Mouse (Mus musculus): ENCODE measurements at regions not wholly inside any gene's neighbourhood (a gene's known extent, or its start where the extent isn't known, plus 50 kb on each side); places are given as distances from the start of the nearest gene placed in this dataset.
A peak's percentile ranks its signal among the peaks of the same experiment; 100 is the strongest.

DNA sequence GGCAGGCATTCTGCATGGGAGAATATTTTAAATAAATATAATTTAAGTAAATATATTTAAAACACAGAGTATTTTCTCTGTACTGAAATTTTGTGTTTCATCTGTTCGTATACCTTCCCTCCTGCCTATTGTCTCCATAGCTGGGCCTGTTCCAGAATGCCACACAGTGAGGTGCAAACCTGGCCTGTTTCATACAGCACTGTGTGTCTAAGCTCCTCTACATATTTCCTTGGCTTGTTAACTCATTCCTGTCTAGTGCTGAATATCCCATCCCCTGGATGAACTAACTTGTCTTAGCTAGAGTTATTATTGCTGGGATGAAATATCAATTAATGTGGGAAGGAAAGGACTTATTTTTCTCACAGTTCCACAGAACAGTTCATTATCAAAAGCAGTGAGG lies 277.0 kb upstream of the Pfn2 start:
- no peak for ATAC-seq (ENCODE audit: extremely low read depth, insufficient number of reproducible peaks, low FRiP score, poor library complexity, severe bottlenecking)

DNA sequence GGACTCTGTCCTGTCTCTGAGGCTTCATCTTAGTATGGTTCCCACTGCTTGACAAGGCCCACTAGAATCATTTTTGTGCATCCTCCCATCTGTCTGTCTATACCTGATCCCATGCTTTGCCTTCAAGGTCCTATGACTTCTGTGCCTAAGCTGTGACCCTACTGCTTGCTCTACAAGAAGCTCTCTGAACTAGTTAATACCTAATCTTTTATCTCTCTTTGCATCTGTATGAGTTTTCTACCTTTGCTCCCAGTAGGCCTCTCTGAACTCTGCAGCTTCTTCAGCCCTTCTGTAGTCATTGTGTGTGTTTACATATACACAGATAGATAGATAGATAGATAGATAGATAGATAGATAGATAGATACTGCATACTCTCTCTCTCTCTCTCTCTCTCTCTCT lies 279.1 kb upstream of the Pfn2 start:
- no peak for ATAC-seq (ENCODE audit: extremely low read depth, insufficient number of reproducible peaks, low FRiP score, poor library complexity, severe bottlenecking)

DNA sequence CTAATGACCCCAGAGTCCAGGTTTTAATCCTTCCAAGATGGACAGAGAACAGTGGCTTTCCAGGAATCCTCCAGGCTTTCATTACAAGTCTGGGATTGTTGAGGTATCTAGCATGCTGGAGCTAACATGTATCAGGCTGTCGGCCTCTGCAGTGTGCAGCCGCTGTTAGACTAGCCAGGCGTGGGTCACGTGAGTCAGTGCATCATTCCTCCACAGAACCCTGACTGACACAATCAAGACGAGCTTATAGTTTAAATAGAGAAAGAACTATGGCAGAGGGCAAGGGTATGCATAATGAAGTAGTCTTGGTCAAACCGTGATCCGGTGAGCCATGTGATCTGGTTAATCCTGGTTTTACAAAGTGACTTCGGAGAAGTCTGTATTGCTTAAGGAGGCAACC lies 280.2 kb upstream of the Pfn2 start:
- no peak for ATAC-seq (ENCODE audit: extremely low read depth, insufficient number of reproducible peaks, low FRiP score, poor library complexity, severe bottlenecking)

DNA sequence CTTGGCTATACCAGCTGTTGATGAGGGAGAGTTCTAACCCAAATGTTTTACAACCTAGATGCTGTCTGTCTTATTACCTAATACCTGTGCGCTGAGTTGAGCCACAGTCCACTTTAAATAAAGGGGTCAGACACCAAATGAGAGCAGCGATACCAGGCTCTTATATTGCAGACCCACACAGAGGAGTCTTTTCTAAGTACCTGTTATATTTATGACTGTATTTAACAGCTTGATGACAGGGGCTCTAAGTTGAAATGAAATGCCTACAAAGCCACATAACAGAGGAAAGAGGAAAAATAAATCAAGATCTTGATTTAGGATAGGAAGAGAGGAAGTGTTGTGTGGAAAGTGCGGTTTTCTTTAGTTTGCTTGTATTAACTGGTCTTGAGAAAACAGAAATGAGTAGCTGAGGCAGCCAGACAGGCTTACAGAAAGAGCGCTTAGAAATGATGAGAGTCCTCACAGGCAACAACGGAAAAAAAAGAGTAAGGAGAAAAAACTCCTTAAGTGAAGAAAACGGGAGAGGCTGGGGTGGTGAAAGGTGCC lies 281.6 kb upstream of the Pfn2 start:
- no peak for ATAC-seq (ENCODE audit: extremely low read depth, insufficient number of reproducible peaks, low FRiP score, poor library complexity, severe bottlenecking)

DNA sequence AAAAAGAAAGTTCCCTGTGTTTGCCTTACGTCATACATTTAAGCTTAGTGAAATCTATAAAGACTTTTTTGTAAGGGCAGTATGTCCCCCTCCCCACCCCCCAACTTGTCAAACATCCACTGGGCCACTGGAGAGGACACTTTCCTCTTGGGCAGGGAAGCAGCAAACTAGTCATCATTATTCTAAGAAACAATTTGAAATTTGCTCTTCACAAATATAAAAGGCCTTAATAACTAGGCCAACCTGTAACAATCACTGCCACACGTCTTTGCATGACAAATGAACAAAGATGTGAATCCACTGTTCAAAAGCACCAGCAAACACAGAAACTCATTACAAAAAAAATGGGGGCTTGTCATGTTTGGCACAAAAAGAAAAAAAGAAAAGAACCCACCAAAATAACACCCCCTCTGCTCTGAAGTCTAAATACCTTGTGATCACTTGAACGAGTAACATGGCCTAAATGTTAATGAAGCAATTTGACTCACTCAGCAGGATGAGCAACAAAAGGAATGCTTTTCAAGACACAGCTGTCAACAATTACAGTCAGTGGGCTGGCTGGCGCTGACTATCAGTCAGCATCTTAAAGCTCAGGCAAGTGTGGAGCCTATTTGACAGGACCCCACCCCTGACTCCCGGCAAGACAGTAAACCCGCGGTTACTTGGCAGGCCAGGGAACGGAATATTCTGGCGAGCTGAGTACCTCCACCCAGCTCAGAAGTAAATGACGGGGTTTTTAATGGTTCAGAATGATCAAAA lies 278.7 kb upstream of the Tsc22d2 start:
- ATAC-seq (ENCODE audit: extremely low read depth, insufficient number of reproducible peaks, low FRiP score, poor library complexity, severe bottlenecking) = no peak

DNA sequence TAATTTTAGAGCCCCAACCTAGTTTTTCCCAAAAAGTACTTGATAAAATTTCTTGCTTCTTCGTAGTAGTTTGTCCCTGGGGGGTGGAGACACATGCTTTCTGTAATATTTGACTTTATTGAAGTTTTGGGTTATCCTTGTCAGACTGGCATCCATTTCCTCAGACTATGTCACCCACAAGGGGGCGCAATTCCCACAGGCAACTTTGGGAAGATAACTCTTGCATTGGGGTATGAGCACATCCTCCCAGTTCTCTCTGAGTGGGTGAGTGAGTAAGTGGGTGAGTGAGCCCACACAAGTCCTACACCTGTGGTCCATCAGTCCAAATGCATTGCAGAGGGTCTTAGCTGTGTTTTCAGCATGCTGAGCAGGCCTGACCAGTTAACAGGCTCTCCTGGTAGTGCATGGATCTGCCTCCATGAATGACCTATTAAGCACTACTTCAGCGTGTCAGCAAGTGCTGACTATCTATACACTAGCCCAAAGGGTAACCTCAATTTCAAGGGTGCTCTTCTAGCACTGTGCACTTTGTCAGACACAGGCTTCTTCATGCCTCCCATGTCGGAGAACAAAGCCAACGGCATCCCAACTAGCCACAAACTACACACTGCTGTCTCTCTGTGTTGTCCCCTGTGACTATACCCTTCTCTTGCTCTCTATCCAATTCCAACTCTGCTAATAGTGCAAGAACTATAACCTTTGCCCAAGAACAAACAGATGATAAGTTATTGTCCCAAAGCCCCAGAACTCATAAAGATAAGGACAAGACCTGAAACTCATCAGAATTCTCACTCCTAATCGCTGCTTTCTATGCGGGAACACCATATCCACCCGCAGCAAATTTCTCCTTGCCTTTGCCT lies 275.6 kb upstream of the Tsc22d2 start:
- ATAC-seq (ENCODE audit: extremely low read depth, insufficient number of reproducible peaks, low FRiP score, poor library complexity, severe bottlenecking) = no peak

DNA sequence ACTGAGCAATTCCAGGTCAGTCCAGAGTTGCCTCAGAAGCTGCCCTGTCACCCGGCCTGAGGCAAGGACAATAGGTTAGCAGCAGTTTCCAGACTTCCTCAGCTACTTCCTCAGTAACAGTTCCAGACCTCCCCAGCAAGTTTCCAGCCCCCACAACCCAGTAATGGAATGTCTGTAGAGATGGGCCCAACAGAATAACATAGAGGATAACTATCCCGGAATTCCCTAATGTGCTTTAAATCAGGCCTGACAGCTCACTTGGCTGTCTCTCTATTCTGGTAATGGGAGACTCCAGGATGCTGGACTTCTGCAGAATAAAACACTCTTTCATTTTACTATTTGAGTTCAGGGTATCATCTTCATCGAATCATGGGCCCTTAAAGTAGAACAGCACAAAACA lies 268.4 kb upstream of the Tsc22d2 start:
- ATAC-seq (ENCODE audit: extremely low read depth, insufficient number of reproducible peaks, low FRiP score, poor library complexity, severe bottlenecking) = no peak

DNA sequence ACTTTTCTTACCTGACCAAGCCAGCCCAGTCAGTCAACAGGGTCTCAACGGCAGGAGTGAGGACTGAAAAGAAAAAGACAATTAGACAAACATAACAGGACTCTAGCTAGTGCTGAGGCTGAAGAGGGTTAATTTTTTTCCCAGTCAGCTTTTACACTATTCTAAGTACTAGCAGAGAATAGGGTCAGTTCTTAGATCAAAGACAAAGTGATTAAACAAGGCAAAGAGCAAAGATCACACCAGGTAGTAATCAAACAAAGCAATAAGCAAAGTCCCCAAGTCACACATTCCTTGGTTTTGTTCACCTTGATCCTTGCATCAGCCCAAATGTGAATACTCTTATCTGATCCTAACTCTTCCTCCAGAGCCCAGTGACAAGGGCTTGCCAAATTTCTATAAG lies 267.8 kb upstream of the Tsc22d2 start:
- ATAC-seq (ENCODE audit: extremely low read depth, insufficient number of reproducible peaks, low FRiP score, poor library complexity, severe bottlenecking) = no peak

DNA sequence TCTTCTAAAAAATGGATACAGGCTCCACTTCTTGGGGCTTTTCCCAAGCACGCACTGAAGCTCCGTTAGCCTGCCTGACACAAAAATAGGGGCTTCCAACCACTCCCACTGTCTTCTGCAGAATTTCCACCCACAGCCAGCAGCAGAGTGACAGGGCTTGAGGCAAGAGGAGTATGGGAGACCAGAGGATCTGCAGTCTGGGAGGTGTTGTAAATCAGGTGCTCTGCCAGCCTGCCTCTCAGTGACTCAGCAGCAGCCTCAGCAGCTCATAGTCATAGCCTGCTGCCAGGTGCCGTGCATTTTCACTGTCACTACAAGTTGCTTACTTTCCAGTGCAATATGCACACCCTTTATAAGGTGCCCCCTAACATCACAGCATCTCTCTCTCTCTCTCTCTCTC lies 261.4 kb upstream of the Tsc22d2 start:
- ATAC-seq (ENCODE audit: extremely low read depth, insufficient number of reproducible peaks, low FRiP score, poor library complexity, severe bottlenecking) = no peak

DNA sequence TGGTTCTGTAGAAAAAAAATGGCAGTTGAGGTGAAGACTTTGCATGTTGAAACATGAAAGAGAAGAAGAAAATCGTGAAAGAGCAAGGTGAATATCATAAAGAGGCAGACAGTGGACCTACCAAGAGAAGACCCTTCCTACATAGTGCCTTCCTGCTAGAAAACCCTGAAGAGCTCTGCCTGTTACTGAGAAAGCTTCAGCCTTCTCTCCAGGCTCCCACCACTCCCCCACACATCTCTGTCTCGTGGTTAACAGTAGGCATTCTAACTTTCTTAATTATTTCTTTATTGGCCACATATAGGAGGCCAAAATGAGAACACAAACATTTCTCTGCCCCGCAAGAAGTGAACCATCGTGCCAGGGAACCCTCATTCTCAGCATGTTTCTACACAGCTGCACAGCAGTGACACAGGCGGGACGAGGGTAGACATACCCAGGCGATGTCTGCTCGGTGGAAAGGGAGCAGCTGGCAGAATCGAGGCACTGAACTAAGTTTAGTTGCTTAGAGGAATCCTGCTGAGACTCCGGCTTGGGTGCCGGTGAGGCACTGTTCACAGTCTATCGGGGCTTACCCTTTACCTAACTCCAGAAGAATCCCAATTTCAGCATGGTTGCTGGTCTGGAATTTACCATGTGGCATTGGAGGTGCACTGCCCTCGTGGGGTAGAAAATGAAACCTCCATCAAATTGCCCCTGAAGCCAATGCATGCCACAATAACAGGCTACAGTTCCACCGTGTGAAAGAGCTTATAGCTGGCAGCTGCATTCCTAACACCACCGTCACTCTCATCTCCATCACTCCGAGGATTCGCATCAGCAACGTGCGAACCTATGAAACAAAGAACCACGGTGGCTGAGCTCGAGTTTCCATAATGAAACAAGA lies 260.4 kb upstream of the Tsc22d2 start:
- no peak for ATAC-seq (ENCODE audit: extremely low read depth, insufficient number of reproducible peaks, low FRiP score, poor library complexity, severe bottlenecking)

DNA sequence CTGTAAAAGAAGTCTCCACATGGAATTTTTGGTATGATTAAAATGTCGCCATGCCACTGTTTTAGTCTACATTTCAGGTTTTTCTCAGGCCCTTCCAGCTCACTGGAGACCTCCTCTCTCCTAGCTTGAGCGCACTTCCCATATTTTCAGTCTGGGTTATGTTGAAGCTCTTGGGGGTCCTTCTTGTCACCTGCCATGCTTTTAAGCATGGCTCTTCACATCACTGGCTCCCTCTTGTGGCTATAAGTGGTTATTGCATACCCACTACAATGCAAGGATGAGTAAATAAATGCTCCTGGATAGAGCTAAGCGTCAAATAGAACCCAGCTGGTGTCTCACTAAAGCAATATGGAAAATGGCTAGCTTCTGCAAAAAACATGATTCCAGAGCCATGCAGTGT lies 255.1 kb upstream of the Tsc22d2 start:
- ATAC-seq (ENCODE audit: extremely low read depth, insufficient number of reproducible peaks, low FRiP score, poor library complexity, severe bottlenecking) = no peak

DNA sequence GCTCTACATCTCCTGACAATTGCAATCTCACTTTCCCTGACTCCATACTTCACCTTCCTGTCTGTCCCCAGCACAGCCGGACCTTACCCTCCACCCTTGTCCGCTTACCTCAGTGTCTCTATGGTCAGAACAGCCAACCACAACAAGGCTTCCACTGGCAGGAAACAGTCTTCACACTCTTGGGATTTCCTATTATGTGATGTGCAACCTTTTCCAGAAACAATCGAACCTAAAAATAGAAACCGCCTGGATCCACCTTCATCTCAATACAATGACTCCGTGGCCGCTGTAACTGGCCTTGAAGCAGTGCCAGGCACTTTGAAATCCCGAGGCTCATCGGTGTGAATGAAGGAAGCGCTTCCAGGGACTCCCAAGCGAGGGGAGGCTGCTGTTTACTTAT lies 252.3 kb upstream of the Tsc22d2 start:
- ATAC-seq (ENCODE audit: extremely low read depth, insufficient number of reproducible peaks, low FRiP score, poor library complexity, severe bottlenecking) = no peak

DNA sequence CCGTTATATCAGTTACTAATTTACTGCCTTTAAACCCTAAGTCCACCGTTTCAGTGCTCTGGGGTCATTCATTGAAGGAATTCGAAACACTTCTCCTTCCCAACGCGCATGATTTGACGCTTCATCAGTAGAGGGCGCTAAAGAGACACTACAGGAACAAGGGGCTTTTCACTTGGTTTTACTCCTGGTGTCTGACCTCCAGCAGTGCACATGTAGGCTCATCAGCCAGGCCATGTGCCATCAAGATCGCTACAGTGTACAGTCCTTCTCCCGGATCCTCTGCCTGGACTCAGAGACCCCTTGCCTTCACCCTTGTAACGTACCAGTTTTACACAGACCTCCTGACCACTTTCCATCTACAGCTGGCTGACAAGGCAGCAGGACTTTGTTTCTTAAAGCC lies 250.7 kb upstream of the Tsc22d2 start:
- 0 out of 2 replicates have a peak, but pooled peaks have one; percentile 9 for ATAC-seq (ENCODE audit: extremely low read depth, insufficient number of reproducible peaks, low FRiP score, poor library complexity, severe bottlenecking)

DNA sequence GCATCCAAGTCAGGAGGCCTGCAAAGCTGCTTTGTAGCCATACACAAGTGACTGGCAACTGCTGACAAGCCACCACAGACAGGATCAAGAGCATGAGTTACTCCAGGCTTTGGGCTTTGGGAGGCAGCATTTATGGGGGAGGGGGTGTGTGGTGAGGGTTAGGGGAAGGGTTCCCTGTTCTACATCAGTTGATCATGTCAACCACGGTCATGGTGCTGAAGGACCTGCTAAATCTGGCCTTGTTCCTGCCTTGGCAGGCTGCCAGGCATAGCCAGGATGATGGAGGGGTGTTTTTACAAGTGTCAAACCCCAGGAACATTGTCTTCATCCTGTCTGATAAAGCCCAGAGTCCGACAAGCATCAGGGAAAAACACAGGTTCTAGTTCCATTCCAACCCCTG lies 247.9 kb upstream of the Tsc22d2 start:
- ATAC-seq (ENCODE audit: extremely low read depth, insufficient number of reproducible peaks, low FRiP score, poor library complexity, severe bottlenecking) = no peak

DNA sequence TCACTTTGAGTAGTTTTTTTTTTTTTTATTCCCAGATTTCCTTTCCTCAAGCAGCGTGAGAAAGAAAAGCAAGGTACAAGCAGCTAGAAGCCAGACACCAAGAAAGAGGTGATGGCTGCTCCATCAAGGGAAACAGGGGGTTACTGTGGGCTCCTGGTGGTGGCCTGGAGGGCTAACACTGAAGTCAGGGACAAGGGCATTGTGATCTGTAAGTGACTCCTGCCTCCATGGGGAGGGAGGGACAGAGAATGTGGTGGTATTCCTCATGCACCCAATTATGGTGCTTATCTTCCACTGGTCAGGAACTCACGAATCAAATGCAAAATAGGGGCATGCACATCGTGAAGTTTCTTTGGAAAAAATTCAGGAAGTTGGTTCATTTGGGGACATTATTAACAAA lies 247.4 kb upstream of the Tsc22d2 start:
- no peak for ATAC-seq (ENCODE audit: extremely low read depth, insufficient number of reproducible peaks, low FRiP score, poor library complexity, severe bottlenecking)

DNA sequence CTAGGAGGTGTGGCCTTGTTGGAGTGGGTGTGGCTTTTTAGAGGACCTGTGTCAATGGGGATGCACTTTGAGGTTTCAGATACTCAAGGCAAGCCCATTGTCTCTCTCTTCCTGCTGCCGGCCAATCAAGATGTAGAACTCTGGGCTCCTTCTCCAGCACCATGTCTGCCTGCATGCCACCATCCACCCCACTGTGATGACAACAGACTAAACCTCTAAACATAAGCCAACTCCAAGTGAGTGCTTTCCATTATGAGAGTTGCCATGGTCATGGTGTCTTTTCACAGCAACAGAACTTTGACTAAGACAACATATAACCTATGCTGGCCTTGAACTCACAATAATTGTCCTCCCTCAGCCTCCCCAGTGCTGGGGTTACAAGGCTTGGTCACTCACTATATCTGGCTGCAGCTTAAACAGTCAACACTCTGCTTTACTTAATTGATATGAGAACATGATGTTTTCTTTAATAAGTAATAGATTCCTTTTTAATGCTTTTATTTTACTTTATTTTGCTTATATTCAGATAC lies 246.7 kb upstream of the Tsc22d2 start:
- ATAC-seq (ENCODE audit: extremely low read depth, insufficient number of reproducible peaks, low FRiP score, poor library complexity, severe bottlenecking) = no peak

DNA sequence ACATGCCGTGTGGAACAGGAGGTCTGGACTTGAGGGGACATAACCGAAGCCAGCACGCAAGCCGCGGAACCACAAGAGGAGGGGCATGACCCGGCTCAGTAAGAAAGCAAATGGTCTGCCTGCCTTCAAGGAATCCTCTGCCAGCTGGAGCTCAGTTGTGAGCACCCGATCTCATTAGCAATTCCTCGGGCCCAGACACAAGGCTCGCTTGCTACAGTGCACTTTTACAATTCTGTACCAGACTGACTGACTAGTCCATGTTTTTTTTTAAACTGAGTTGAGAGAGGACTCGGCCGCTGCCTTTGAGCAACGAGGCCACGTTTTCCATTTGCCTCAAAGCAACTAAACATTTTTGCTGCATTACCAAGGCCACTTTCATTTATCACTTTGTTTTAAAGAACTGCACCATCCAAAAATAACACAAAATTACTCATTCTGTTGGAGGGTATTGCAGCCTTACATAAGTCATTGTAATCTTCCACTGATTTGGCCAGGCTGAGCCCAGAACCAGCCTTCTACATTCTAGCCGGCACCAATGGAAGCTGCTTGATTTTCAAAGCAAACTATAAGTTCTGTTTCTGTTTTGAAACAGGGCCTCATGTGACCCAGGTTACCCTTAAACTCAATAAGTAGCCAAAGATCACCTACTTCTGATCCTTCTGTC lies 245.9 kb upstream of the Tsc22d2 start:
- ATAC-seq (ENCODE audit: extremely low read depth, insufficient number of reproducible peaks, low FRiP score, poor library complexity, severe bottlenecking) = no peak

DNA sequence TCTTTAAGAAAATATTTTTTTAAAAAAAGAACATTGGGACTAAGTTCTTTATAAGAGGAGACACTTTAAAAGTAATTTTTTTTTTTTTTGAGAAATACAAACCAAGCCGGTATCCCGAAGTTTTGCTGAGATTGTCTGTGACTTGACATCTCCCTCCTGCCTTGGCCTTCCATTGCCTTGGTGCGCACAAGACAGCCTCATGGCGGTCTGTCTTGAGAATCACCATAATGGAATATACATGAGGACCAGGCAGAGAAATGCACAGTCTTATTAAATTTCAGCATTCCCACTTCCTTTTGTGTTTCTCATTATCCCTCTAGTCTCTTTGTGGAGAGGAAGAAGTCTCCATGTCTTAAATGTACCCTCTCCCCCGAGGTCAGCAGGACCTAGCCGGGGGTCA lies 244.7 kb upstream of the Tsc22d2 start:
- no peak for ATAC-seq (ENCODE audit: extremely low read depth, insufficient number of reproducible peaks, low FRiP score, poor library complexity, severe bottlenecking)

DNA sequence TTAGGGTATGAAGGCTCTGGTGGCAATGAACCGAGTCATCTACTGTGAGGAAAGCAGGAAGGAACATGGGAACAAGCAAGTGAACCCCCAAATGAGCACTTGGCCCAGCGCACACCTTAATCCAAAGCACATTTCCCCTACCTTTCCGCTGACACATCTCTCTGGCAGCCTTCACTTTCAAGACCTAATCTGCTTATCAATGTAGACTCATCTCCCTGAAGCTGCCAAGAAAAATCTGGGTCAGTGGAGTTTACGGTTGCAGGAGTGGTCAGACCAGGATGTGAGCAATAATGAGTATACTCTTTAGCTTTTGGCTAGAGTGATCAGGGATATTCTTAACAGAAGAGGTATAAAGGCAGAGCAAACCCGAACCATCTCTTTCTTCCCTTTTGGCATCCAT lies 242.4 kb upstream of the Tsc22d2 start:
- no peak for ATAC-seq (ENCODE audit: extremely low read depth, insufficient number of reproducible peaks, low FRiP score, poor library complexity, severe bottlenecking)
